10 mouse cellular contexts compared by ENCODE assay signal in the genomic region with DNA sequence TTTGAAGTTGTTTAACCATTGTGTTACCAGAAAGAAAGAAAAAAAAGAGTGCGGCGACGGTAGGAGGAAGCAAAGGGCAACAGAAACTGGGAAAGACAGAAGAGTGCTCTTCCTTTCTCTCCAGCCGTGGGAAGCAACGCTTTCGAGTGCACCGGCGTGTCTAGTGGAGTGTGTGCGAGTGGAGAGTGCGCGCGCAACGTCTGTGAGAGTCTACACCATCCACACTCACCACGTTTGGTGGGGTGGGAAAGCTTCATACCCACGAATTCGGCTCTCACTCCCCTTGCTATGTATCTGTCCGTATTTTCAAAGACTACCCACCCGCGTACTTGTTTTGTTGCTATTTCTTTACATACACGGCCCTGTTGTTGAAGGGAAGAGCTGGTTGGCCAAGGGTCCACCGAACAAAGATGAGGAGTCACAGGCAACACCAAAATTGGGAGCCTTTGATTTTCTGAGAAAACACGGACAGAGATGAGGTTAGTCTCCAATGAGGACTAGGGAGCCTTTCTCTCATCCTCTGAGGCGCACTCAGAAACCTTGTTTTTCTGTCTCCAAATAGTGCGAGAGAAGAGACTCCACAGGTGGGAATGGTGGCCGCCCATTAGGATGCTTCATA. TPM values are rescaled to one million over a fixed set of nuclear protein-coding genes. Genes with fewer than 3 reads are reported as not detected.
DNase-seq lines count a peak whose midpoint lies in the region; ATAC-seq and TF ChIP-seq lines count a peak whose summit lies in the region.
"Had no signal": no experiment of that assay in that cellular context is flagged by ENCODE, and none has a peak within 500 bp of the region (broad histone marks: within the 10 kb centered on the region; RNA-seq: fewer than 3 reads in every experiment).

No protein-coding gene starts in this region.

- 4% methylated on average over 25 of the region's 25 CpGs for WGBS in heart, embryonic 10.5 days
- WGBS in heart, postnatal 0 days: 4% methylated on average over 25 of the region's 25 CpGs
- WGBS in midbrain, embryonic 11.5 days: 2% methylated on average over 25 of the region's 25 CpGs

- H3K27me3 ChIP-seq in heart, embryonic 10.5 days (ENCODE audit: insufficient read depth, poor library complexity, severe bottlenecking): peaks cover 99% of the 10 kb centered on the region
- H3K27me3 ChIP-seq in G1E (ENCODE audit: insufficient read depth, low read length): peaks cover 13% of the 10 kb centered on the region; the same call in 1 of the 2 replicates
- peaks cover 82% of the 10 kb centered on the region for H3K27me3 ChIP-seq in heart, postnatal 0 days (ENCODE audit: control insufficient read depth, insufficient read depth, low read length)
- peaks cover 72% of the 10 kb centered on the region for H3K27me3 ChIP-seq in midbrain, embryonic 11.5 days (ENCODE audit: control insufficient read depth, insufficient read depth, low read length)

- H3K4me3 ChIP-seq in heart, embryonic 10.5 days: peak overlapping the region; percentile 31
- H3K4me3 ChIP-seq in G1E (ENCODE audit: low read depth, low read length): peak overlapping the region; percentile 20; the same call in 1 of the 2 replicates
- peak overlapping the region; percentile 46 for H3K4me3 ChIP-seq in heart, postnatal 0 days (ENCODE audit: low read depth, low read length)
- H3K4me3 ChIP-seq in midbrain, embryonic 11.5 days (ENCODE audit: low read depth, low read length): peak overlapping the region; percentile 41

- TF ChIP-seq CTCF in G1E (IDR thresholded peaks at IDR 0.05; ENCODE audit: low read depth, low read length): no peak
- no peak for TF ChIP-seq CTCF in heart, postnatal 0 days (IDR thresholded peaks at IDR 0.05; ENCODE audit: low read depth)

- no peak overlapping the region for H3K27ac ChIP-seq in heart, embryonic 10.5 days
- H3K27ac ChIP-seq in heart, postnatal 0 days (ENCODE audit: low read depth): no peak overlapping the region
- no peak overlapping the region for H3K27ac ChIP-seq in midbrain, embryonic 11.5 days (ENCODE audit: low read depth, low read length)

- no peak for DNase-seq in heart, embryonic 10.5 days (ENCODE audit: low spot score)
- DNase-seq in heart, adult 11 months: no peak
- no peak for DNase-seq in G1E (ENCODE audit: low spot score)
- no peak for DNase-seq in heart, postnatal 0 days (ENCODE audit: low spot score)
- peak; percentile 94 for DNase-seq in midbrain, embryonic 11.5 days (ENCODE audit: low spot score, missing footprints)
- no peak for DNase-seq in layer of hippocampus, postnatal 10 days (ENCODE audit: low spot score in 2 of 2)
- no peak for DNase-seq in spleen, postnatal 10 days (ENCODE audit: low spot score in 2 of 2)
- no peak for DNase-seq in thymus, adult 18-20 months

- peaks cover 23% of the 10 kb centered on the region for H3K4me1 ChIP-seq in heart, embryonic 10.5 days
- peaks cover 6% of the 10 kb centered on the region; the same call in 1 of the 2 replicates for H3K4me1 ChIP-seq in G1E (ENCODE audit: insufficient read depth, low read depth, low read length)
- peaks cover 12% of the 10 kb centered on the region for H3K4me1 ChIP-seq in heart, postnatal 0 days (ENCODE audit: control insufficient read depth, insufficient read depth)
- H3K4me1 ChIP-seq in midbrain, embryonic 11.5 days (ENCODE audit: control insufficient read depth, insufficient read depth, low read length): peaks cover 32% of the 10 kb centered on the region

- H3K9ac ChIP-seq in heart, postnatal 0 days (replicated peaks; ENCODE audit: low read depth, low read length): no peak overlapping the region
- H3K9ac ChIP-seq in midbrain, embryonic 11.5 days (ENCODE audit: low read length): no peak overlapping the region

- H3K9me3 ChIP-seq in heart, embryonic 10.5 days: peaks cover 7% of the 10 kb centered on the region
- H3K9me3 ChIP-seq in G1E (replicated peaks): peaks cover 24% of the 10 kb centered on the region
- 0 out of 2 replicates have a peak, but pooled peaks cover 6% of the 10 kb centered on the region for H3K9me3 ChIP-seq in heart, postnatal 0 days (replicated peaks; ENCODE audit: control insufficient read depth, low read length)
- H3K9me3 ChIP-seq in midbrain, embryonic 11.5 days (ENCODE audit: control insufficient read depth, low read length): no peaks in the 10 kb centered on the region; the same call in 1 of the 2 replicates

- ATAC-seq in G1E (ENCODE audit: extremely low read depth, insufficient number of reproducible peaks, low FRiP score, poor library complexity, severe bottlenecking): no peak
- ATAC-seq in heart, postnatal 0 days (ENCODE audit: insufficient read depth, low read depth): no peak
- no peak for ATAC-seq in midbrain, embryonic 11.5 days (ENCODE audit: low FRiP score)

- TF ChIP-seq EP300 in heart, postnatal 0 days (IDR thresholded peaks at IDR 0.05; ENCODE audit: low read depth): no peak

- H3K36me3 ChIP-seq in heart, embryonic 10.5 days: no peaks in the 10 kb centered on the region
- H3K36me3 ChIP-seq in G1E (replicated peaks): no peaks in the 10 kb centered on the region
- no peaks in the 10 kb centered on the region for H3K36me3 ChIP-seq in heart, postnatal 0 days (replicated peaks; ENCODE audit: control insufficient read depth, insufficient read depth, low read length)
- H3K36me3 ChIP-seq in midbrain, embryonic 11.5 days (ENCODE audit: control insufficient read depth, insufficient read depth, low read length): no peaks in the 10 kb centered on the region

- H3K4me2 ChIP-seq in heart, postnatal 0 days (ENCODE audit: low read depth, low read length): peak overlapping the region; percentile 54
- H3K4me2 ChIP-seq in midbrain, embryonic 11.5 days: peak overlapping the region; percentile 61

RNA-seq across cellular contexts. Expression of gene Gsx1, which starts 0.8 kb away (rescaled TPM):
- polyA plus RNA-seq in heart, embryonic 10.5 days (2016; fragmentation: Nextera tagmentation; extraction: Ambion mirVana): not detected in 2 replicates
- not detected in 2 replicates for total RNA-seq in G1E (2014; fragmentation: Nextera tagmentation)
- 0.12 TPM in 1 of 2 replicates, not detected in the other for total RNA-seq in G1E (2017)
- not detected in 2 replicates for polyA plus RNA-seq in G1E (2012)
- total RNA-seq in heart, postnatal 0 days (2014; rRNA removed; ENCODE audit: low replicate concordance): not detected in 2 replicates
- not detected in 2 replicates for polyA plus RNA-seq in heart, postnatal 0 days (2015; fragmentation: Nextera tagmentation; extraction: Ambion mirVana)
- polyA plus RNA-seq in midbrain, embryonic 11.5 days (2014; fragmentation: Nextera tagmentation; extraction: Ambion mirVana): 14.6 and 19.0 TPM in 2 replicates
- total RNA-seq in layer of hippocampus, postnatal 10 days (2021): 1 to 10 TPM; 1.4 to 1.6 TPM
- total RNA-seq: hematopoietic stem cell, adult 5-6 weeks; MEL had no signal

Comparison
In these comparisons a context has a peak if more than half of its experiments do, and no peak if none do; other contexts are left out.
1. RNA of gene Gsx1, which starts 0.8 kb away (polyA plus RNA-seq): 14.6 to 19.0 TPM in midbrain, embryonic 11.5 days; not detected in heart, embryonic 10.5 days, not detected in G1E and not detected in heart, postnatal 0 days; every median in the first group is over 10 times any median in the second.
2. Peak in every context shown above with its lines, with median percentiles within 50 percentile points of each other: H3K4me3 ChIP-seq.